Mouse (Mus musculus) cerebellum, adult 18-20 months (tissue): ENCODE data around the gene Kctd19.
A peak's percentile ranks its signal among the peaks of the same experiment; 100 is the strongest.

Experiments used
- DNase-seq, 2 experiments: peaks; one replicate each; pipeline ENCODE4 v3.0.0; 2021

The Kctd19 gene

DNA sequence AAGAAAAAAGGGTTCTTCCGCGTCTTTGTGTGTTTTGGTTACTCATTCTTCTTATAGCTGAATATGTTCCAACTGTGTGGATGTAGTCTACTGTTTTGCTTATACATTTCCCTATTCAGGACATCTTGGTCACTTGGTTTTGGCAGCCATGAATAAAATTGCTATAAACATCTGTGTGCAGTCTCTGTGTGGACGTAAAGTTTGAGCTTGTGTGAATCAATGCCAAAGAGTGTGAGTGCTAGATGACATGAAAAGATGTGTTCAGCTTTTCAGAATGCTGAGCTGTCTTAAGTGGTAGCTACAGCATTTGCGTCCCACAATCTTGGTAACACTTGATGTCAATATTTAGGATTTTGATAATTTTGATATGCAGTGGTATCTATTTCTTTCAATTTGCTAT lies 6.5 kb upstream of the Kctd19 start:
- DNase-seq = no peak

DNA sequence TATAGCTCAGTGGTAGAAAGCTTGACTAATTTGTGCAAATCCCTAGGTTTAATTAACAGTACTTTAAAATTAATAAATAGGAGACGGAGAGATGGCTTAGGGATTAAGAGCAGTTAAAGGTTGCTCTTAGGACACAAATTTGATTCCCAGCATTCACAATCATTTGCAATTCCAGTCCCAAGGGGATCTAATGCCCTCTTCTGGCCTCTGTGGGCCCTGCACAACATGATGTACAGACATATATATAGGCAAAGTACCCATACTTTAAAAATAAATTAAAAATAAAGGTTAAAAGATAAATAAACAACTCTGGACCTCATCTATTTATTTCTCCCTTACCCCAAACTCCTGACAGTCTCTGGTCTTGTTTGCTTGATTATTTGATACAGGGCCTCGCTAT lies 5.7 kb upstream of the Kctd19 start:
- no peak for DNase-seq

DNA sequence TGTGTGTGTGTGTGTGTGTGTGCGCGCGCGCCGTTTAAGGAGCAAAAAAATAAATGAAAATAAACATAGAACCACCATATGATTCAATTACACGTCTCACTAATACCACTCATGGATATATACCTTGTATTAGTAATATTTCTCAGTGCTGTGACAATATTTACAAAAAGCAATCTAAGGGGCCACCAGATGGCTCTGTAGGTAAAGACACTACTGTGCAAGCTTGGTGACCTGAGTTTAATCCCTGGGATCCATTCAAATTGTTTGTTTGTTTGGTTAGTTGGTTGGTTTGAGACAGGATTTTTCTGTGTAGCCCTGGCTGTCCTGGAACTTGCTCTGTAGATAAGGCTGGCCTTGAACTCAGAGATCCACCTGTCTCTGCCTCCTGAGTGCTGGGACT lies 3.4 kb downstream of the Kctd19 start:
- DNase-seq = no peak

DNA sequence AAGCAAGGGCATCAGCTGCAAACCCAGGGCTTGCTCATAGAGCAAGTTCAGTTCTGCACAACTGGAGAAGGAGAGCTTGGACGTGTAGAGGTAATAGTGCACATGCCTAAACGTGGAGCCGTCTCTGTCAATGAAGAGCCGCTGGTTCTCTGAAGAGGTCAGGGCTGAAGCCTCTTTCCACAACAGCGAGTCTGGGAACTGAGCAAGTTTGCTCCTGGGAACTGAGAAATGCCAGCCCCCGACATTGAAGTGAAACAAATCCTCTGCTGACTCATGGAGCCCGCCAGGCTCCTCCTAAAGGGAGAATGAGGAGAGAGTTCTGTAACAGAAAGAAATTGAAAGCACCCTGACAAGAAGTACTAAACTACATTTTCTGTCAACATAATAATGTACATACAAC lies 5.0 kb downstream of the Kctd19 start:
- no peak for DNase-seq

DNA sequence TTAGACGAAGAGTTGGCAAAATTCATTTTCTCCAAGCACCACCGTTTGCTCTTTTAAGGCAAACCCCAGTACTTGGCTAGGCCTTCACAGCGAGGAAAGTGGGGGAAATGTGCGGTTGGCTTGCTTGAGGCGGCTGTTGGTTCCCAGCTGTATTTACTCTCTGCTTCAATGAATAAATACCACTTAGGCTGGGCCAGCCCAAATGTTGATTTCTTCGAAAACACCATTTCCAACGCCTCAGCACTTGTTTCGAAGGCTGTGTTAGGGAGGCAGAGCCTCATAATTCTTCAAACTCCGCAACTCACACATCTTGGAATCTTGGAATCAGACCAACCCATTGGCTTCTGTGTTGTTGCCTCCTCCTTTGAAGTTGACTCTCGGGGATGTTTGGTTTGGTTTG lies 6.9 kb downstream of the Kctd19 start:
- no peak for DNase-seq

DNA sequence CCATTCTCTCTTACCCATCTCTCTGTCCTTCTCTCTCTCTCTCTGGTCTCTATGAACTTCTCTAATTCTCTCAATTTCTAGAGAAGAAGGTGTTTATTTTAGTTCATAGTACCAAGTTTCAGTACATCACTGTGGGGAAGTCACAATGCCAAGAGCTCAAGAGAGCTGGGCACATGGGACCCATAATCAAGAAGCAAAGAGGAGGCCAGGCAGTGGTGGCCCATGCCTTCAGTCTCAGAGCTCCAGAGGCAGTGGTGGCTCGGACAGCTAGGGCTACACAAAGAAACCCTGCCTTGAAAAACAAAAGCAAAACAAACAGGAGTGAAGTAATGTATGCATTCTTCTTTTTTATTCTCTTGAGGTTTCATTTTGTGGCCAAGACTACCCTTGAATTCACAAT lies 8.8 kb downstream of the Kctd19 start:
- no peak for DNase-seq

DNA sequence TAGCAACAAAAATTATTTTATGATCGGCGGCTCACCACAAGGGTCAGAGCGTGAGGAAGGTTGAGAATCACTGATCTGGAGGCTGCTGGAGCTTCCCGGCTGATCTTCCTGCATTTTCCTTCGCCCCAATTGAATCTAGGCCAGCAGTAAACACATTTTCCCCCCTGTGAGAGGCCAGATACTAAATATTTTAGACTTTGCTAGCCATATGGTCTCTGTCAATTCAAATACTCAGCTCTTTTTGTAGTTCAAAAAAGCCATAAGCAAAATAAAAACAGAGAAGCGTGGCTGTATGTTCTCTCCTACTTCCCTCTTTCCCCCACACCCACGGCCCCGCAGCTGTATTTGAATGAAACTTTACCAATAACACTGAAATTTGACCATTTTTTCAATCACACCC lies 9.8 kb downstream of the Kctd19 start:
- DNase-seq = peak in 1 of 2 experiments; percentile 30

DNA sequence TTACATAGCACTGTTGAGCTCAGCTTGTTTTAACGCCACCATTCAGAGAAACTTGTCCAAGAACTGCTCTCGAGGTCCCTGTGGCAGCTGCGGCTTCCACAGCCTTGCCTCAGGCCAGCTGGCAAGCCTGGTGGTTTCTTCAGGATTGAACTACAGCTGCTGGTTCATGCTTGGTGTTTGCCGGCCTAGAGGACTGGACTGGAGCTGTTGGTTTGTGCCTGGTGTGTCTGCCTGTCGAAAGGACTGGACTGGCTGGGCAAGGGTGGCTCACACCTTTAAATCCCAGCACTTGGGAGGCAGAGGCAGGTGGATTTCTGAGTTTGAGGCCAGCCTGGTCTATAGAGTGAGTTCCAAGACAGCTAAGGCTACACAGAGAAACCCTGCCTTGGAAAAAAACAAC lies 13.3 kb downstream of the Kctd19 start:
- no peak for DNase-seq

DNA sequence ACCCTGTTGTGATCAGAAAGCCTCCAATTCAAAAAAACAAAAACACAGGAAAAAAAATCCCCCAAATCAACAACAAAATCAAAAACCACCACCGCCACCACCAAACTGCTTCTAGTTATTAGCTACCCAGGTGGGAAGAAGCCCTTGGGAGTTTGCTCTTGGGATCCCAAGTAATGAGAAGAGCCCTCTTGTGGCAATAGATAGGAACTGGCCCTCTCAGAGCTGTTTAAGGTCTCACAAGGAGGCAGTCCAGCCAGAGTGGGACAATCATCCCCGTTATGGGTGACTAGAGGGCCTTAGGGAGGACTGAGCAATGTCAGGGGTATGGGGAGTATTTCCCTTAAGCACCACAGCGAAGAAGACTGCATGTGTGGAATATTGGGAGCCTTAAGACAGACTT lies 15.6 kb downstream of the Kctd19 start:
- DNase-seq = peak; percentile 56 to 71

DNA sequence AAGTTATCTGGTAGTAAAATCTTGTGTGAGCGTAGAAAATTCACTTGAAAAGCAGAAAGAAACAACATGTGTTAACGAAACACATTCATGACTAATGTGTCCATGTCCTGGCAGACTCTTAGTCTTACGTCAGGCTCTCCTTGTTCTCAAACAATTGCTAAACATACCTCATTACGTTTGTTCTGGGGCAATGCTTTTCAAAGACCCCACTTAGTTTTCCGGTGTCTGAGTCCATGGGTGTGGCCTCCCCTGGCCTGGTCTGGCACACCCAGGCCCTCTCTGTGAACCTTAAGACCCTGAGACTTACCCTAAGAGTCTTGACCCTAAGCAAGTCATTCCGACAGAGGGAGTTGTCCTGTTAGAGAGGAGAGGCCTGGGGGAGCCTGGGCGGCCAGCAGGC lies 19.4 kb downstream of the Kctd19 start:
- DNase-seq = no peak

DNA sequence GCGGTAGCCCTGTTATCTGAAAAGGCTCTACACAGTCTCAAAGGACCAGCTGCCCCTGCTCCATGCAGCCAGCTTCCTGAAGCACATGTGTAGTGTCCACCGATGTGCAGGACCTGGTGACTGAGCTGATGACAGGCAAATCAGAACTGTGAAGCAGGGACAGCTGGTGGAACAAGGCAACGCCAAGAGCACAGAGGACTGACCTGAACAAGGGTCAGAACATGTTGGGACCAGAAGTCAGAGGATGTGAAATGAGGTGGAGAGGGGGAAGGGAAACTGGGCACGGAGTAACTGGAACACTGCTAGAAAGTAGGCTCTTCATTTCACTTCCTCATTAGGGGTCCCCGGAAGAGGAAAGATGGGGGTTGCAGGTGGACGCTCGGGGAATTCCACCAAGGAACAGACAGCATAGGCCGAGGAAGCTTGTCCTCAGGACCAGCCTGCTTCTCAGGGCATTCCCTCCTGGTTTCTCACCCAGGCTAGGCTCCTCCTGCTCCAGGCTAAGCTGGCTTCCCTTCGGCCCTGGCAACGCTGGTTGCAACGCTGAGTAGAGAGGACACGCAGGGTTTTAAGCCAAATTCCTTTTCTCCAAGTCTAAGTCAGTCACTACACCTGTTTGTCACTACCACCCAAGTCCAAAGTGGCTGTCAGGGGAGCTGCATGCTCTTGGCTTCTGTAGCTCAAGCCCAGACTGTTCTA lies 20.1 kb downstream of the Kctd19 start:
- no peak for DNase-seq

DNA sequence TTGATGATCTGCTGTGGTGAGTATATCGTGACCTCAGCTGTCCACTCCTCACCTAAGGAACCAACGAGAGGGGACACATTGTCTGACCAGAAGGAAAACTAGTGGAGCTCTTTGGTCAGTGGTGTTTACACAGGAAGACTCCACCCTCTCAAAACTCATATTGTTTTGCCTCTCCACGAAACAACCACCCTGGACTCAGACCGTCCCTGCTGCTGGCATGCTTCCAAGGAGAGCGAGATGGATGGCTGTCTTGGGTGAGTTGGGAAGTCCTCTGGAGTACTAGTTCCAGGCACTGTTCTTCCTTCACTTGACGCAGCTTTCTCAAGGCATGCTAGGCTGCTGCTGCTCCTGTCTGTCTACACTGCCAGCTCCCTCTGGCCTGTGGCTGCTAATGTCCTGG lies 24.2 kb downstream of the Kctd19 start:
- no peak for DNase-seq

DNA sequence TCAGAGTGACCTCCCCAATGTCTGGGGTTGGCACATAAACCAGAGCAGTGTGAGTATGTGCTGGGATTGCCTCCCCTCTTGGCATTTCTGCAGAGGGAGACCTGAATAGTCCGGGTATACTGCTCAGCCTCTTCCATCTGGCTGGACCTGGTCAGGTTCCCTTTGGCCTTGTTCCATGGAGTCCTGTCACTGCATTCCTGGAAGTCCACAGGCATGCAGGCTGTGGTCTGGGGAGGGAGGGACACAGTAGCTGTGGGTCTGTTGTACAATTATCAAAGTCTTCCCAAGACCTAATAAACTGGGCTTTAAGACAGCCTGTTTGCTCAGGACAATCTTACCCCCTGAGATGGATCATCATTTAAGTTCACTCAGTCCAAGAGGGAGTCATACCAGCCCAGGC lies 26.2 kb downstream of the Kctd19 start:
- DNase-seq = peak in 1 of 2 experiments; percentile 34

DNA sequence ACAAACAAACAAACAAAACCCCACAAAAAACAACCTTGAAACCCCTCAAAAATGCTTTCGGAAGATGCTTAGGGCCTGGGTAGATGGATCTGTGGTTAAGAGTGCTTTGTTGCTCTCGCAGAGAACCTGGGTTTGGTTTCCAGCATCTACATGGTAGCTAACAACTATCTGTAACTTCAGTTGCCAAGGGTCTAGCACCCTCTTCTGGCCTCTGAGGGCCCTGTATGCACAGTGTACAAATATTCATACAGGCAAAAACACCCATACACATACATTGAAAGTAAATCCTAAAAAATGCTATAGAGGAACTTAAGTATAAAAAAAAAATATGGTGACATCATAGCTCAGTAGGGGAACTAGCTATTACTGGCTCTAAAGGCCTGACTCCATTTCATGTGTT lies 29.2 kb downstream of the Kctd19 start:
- no peak for DNase-seq

DNA sequence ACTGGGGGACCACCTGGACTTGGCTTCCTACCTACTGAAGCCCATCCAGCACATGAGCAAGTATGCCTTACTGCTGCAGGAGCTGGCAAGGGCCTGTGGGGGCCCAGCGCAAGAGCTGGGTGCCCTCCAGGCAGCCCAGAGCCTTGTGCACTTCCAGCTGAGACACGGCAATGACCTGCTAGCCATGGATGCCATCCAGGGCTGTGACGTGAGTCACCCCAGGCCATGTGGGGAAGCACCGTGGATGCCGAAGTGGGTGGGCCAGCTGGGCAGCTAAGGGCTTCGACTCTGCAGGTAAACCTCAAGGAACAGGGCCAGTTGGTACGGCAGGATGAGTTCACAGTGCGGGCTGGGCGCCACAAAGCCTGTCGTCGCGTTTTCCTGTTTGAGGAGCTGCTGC lies 33.0 kb downstream of the Kctd19 start:
- DNase-seq = no peak

DNA sequence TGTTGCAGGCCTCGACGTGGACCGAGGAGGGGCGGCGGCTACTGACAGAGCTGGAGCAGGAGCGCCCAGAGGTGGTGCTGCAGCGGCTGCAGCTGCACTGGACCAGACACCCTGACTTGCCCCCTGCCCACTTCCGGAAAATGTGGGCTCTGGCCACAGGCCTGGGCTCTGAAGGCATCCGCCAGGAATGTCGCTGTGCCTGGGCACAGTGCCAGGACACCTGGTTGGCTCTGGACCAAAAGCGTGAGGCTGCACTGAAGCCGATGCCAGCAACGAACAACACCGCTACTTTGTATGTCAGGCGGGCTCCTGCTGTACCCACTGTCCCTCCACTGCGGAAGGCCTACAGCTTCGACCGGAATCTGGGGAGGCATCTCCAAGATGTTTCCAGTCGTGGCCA lies 34.6 kb downstream of the Kctd19 start:
- peak in 1 of 2 experiments; percentile 46 for DNase-seq

DNA sequence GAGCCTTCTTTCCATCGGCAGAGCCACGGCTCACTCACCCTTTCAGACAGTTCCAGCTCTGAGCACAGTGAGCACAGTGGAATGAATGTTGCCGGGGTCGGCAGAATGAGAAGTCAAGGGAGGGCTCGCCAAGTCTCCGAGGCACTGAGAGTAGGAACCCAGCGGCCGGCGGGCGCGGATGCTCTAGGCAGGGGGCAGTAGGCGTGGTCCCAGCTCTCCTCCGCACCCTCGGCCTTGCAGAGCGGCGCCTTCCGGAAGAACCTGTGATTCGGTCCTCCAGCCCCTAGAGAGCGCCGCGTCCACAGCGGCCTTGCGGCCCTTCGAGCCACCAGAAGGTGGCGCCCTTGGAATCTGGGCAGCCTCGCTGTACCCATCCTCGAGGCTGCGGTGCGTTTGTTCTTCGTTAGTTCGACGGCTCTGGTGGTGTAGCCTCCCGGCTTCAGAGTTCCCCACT lies 38.8 kb downstream of the Kctd19 start:
- DNase-seq = no peak

DNA sequence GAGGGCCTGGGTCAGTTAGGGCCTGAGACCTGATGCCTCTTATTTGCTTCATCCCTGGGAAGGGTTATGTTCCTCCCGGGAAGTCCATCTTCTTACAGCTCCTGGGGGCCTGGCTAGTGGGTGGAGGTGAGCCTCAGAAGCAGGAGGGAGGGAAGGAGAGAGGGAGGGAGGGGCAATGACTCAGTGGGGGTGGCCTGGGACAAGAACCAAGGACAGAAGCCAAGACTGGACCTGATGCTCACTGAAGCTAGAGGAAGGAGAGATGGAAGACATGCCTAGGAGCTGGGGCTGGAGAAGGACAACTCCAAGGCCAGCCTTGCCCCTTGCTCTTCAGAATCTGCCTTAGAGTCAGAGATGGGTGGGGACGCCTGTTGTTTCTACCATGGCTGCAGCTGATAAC lies 40.3 kb downstream of the Kctd19 start, which contains the start of gene Plekhg4:
Gene Plekhg4, plus strand, starts transcription at position 243 of the 400 bp plus-strand sequence.
- no peak for DNase-seq

DNA sequence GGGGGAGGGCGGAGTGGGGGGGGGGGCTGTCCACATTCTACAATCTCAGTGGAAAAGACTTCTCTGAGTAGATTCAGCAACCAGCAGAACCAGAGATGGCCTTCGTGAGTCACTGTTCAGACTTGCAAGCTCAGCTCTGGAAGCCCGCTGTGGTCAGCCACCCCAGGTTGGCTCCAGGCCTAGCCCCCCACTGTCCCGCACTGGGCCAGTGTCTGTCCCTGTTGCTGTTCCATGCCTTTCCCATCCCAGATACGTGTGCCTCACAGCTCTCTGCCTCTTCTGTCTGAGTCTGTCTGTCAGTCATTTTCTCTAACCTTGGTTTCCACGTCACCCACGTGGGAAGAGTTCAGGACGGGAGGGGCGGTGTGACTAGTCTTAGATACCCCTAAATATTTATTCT lies 40.8 kb downstream of the Kctd19 start:
- DNase-seq = peak; percentile 40 to 43

DNA sequence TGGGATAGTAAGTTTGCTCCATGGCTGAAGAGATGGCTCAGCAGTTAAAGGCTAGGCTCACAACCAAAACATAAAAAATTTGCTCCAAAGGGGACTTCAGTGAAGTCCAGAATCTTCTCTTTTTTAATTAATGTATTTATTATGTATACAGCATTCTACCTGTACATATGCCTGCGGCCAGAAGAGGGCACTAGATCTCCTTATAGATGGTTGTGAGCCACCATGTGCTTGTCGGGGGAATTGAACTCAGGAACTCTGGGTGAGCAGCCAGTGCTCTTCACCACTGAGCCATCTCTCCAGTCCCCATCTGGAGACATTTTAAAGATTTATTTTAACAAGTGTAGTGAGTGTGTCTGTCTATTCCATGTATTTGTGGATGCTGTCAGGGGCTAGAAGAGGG lies 46.2 kb downstream of the Kctd19 start:
- DNase-seq = no peak

DNA sequence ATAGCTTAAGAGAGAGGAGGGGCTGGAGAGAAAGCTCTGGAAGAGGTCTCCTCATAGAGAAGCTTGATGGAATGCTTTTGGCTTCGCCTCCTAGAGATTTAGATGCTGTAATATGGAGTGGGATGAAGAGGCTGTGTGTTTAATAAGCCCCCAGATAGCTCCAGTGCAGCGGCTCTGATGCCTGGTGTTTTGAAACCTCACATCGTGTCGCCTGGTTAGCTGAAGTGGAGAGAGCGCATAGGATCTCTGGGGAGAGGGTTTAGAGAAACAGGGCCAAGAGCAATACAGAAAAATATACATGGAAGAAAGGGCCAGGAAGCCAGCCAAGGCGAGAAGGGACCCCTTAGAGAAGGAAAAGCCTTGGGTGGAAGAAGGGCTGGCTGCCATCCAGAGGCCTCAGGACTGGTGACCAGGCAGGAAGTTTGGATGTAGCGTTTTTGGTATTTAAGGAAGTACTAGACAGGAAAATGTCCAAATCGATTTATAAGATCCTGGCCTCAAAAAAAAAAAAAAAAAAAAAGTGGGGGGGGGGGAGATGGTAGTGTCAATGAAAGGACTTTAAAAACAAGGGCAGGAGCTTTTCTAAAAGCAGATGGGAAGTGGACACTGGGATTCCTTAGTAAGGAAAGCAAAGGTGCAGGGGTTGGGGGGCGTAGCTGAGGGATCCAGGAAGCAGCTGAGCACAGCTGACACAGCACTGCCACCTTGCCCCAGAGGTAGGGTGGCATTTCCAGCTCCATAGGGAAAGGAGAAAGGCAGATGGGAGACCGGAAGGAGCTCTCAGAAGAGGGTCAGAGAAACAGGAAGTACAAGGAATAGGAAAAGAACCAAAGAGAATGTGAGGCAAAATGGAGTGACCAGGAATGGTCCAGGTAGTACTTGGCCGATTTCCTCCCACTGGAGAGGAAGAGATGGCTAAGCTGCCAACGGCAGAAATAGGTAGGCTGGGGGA lies 51.3 kb downstream of the Kctd19 start:
- DNase-seq = no peak

DNA sequence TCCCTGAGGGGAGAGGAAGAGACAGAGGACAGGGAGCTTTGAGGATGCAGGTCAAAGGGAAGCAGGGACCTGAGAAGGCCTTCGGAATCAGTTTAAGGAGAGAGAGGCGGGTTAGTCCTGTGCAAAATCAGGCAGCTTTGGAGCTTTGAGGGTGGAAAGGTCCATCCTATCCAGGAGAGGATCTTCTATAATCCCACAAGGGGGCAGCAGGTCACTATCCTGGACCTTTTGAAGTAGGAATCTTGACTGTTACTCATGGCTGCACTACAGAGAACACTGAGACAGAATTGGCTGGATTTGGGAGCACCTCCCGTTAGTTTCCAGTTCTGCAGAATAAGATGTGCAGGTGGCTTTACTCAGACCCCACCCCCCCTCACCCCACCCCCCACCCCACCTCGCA lies 53.7 kb downstream of the Kctd19 start:
- DNase-seq = no peak

DNA sequence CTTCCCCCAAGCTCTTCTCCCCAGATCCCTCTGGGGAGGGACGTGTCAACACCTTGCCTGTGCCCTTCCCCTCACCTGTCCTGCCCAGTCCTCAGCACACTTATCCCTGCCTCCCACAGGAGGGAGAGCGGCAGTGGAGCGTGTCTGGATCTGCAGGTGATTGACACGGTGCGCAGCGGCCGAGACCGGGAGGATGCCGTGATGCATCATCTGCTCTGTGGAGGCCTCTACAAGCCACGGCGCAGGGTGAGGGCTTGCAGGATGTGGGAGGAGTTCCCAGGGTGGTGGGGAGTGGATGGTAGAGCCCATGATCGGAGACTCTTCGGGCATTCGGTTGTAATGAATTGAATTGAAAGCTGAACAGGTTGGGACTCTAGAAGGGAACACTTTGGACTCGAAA lies 54.1 kb downstream of the Kctd19 start:
- DNase-seq = no peak

DNA sequence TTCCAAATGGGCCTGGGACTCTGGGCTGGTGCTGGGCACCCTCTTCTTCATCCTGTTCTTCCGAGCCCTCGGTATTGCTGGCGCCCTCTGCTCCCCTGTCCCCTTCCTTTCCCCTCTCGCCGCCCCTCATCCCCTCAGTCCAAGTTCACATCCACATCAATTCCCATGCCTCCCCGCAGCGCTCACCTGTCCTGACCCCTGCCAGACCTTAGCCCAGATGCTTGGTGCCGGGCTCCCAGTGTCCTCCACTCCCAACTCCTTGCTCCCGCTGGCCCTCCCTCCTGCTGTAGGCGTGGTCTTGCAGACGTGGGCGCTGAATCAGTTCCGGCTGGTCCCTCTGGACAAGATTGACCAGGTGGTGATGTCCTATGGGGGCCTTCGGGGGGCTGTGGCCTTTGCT lies 56.6 kb downstream of the Kctd19 start:
- DNase-seq = no peak
